Mouse (Mus musculus): Measurements from ENCODE around the gene Rora.

- no peak for TF ChIP-seq CTCF (IDR thresholded peaks at IDR 0.05; ENCODE audit: low read depth)
- no peak for TF ChIP-seq EP300 (optimal IDR thresholded peaks at IDR 0.05)
Measured at GRCm38 (mm10) chr9:69111539-69111938, 458.0 kb downstream of the Rora start.

Measured in stomach, postnatal 0 days (tissue).